Mouse (Mus musculus) cerebellum, postnatal 25 days (tissue): Measurements from ENCODE around the gene Rtca.

Experiments used
- DNase-seq, 2 experiments: peaks; one replicate each; pipeline ENCODE4 v3.0.0; 2021; ENCODE audit warnings: mixed read lengths in 2 of 2

Rtca gene

GRCm38 (mm10) chr3:116474602-116475001, 33.4 kb downstream of the Rtca start:
- DNase-seq = no peak

- no peak for DNase-seq
Observed at GRCm38 (mm10) chr3:116465709-116466108, 42.3 kb downstream of the Rtca start.

GRCm38 (mm10) chr3:116464318-116464717, 43.7 kb downstream of the Rtca start:
- DNase-seq = no peak

GRCm38 (mm10) chr3:116461053-116461452, 47.0 kb downstream of the Rtca start:
- no peak for DNase-seq

GRCm38 (mm10) chr3:116454529-116454928, 53.5 kb downstream of the Rtca start:
- no peak for DNase-seq

- DNase-seq = no peak
Observed at GRCm38 (mm10) chr3:116450741-116451140, 57.3 kb downstream of the Rtca start.

- no peak for DNase-seq
Observed at GRCm38 (mm10) chr3:116444327-116444726, 63.7 kb downstream of the Rtca start.

- no peak for DNase-seq
Observed at GRCm38 (mm10) chr3:116442788-116443187, 65.2 kb downstream of the Rtca start.

- no peak for DNase-seq
Observed at GRCm38 (mm10) chr3:116441518-116442205, 66.3 kb downstream of the Rtca start.

GRCm38 (mm10) chr3:116440066-116440997, 67.7 kb downstream of the Rtca start:
- DNase-seq = no peak
